14 mouse cellular contexts compared by ENCODE assay signal in genomic region chr2:92100768-92101167, GRCm38 (mm10).
"Had no signal": no experiment of that assay in that cellular context is flagged by ENCODE, and none has a peak within 500 bp of the region (broad histone marks: within the 10 kb centered on the region; RNA-seq: fewer than 3 reads in every experiment).

No protein-coding gene starts in this region.

- H3K4me1 ChIP-seq: limb, embryonic 12.5 days; liver, embryonic 13.5 days; midbrain, embryonic 13.5 days; stomach, embryonic 15.5 days had no signal

- H3K4me2 ChIP-seq: limb, embryonic 12.5 days; liver, embryonic 13.5 days; midbrain, embryonic 13.5 days; stomach, embryonic 15.5 days had no signal

- DNase-seq: kidney, adult 9 months; kidney, postnatal 36 days; layer of hippocampus, adult 9-11 months; layer of hippocampus, postnatal 36 days; liver; liver, embryonic 13.5 days; liver, postnatal 0 days; right cerebral cortex, postnatal 14 days; thymus, adult 2 months; thymus, postnatal 25 days had no signal

- H3K9ac ChIP-seq: limb, embryonic 12.5 days; liver, embryonic 13.5 days; liver, postnatal 0 days; midbrain, embryonic 13.5 days; stomach, embryonic 15.5 days had no signal

- ATAC-seq: liver, postnatal 0 days; midbrain, embryonic 13.5 days had no signal

- H3K27ac ChIP-seq: kidney, postnatal 0 days; limb, embryonic 12.5 days; liver, embryonic 13.5 days; midbrain, embryonic 13.5 days; stomach, embryonic 15.5 days had no signal

- H3K36me3 ChIP-seq: limb, embryonic 12.5 days; liver, embryonic 13.5 days; midbrain, embryonic 13.5 days; stomach, embryonic 15.5 days had no signal

- H3K27me3 ChIP-seq: limb, embryonic 12.5 days; liver, embryonic 13.5 days; midbrain, embryonic 13.5 days; stomach, embryonic 15.5 days had no signal

- H3K9me3 ChIP-seq: liver, embryonic 13.5 days; midbrain, embryonic 13.5 days; stomach, embryonic 15.5 days had no signal

- H3K4me3 ChIP-seq: limb, embryonic 12.5 days; liver, embryonic 13.5 days; midbrain, embryonic 13.5 days; stomach, embryonic 15.5 days had no signal
